In the genomic region with DNA sequence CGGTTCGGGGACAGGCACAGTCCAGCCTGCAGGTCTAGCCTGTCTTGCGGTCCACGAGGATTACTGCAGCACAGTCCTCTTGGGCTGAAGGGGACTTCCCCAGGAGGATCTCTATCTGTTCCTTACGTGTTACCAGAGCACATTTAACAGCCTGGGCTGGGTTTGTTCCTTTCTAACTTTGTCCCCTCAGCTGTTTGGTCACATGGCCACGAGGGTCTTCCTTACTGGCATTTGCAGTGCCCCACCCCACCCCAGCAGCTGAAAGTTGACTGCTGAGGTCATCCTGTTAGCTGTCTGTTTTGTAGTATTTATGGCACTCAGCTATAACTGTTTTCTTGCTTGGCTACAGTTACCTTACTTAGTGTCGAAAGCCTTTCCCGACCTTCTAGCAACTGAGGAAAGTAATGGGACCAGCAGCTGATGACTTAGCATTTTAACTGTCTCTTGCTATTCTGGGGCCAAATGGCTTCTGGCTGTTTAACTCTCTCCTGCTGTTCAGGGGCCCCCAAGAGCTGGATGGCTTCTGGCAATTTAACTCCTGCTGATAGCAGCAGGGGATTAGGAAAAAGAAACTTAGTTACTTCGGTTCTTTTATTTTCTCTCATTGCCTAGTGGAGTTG, we compare ENCODE assay signal across 7 mouse cellular contexts. TPM values are rescaled to one million over a fixed set of nuclear protein-coding genes. Genes with fewer than 3 reads are reported as not detected.
DNase-seq lines count a peak whose midpoint lies in the region; ATAC-seq lines count a peak whose summit lies in the region.

No protein-coding gene starts in this region.

- no peak for DNase-seq in kidney, adult 11 months
- peak; percentile 45 for DNase-seq in T-cell, adult 2 months (ENCODE audit: low spot score)
- peak; percentile 29 for DNase-seq in thymus, postnatal 0 days (ENCODE audit: low spot score)
- no peak for DNase-seq in lung, adult 18-20 months
- no peak for DNase-seq in adrenal gland, postnatal 10 days

- no peak overlapping the region for H3K4me3 ChIP-seq in kidney, embryonic 16.5 days (ENCODE audit: low read length)
- H3K4me3 ChIP-seq in limb, embryonic 13.5 days, result no peak overlapping the region

- 0 out of 2 replicates have a peak, but pooled peaks have one; percentile 24 for ATAC-seq in kidney, embryonic 16.5 days (ENCODE audit: low FRiP score, low TSS enrichment)
- peak; percentile 71 for ATAC-seq in limb, embryonic 13.5 days (ENCODE audit: low FRiP score, low read depth)

- WGBS in kidney, embryonic 16.5 days, result 24% methylated on average over 9 of the region's 9 CpGs
- 19% methylated on average over 9 of the region's 9 CpGs for WGBS in limb, embryonic 13.5 days

- no peak overlapping the region for H3K9ac ChIP-seq in kidney, embryonic 16.5 days (replicated peaks; ENCODE audit: low read length)
- no peak overlapping the region for H3K9ac ChIP-seq in limb, embryonic 13.5 days

- H3K9me3 ChIP-seq in kidney, embryonic 16.5 days (ENCODE audit: low read length), result no peaks in the 10 kb centered on the region
- H3K9me3 ChIP-seq in limb, embryonic 13.5 days, result no peaks in the 10 kb centered on the region

- no peak overlapping the region for H3K27ac ChIP-seq in kidney, embryonic 16.5 days (ENCODE audit: low read length)
- H3K27ac ChIP-seq in limb, embryonic 13.5 days, result no peak overlapping the region

- no peaks in the 10 kb centered on the region for H3K27me3 ChIP-seq in kidney, embryonic 16.5 days (ENCODE audit: insufficient read depth, low read length)
- no peaks in the 10 kb centered on the region for H3K27me3 ChIP-seq in limb, embryonic 13.5 days

- no peak overlapping the region for H3K4me2 ChIP-seq in kidney, embryonic 16.5 days (replicated peaks; ENCODE audit: low read depth, low read length)
- H3K4me2 ChIP-seq in limb, embryonic 13.5 days (replicated peaks), result peak overlapping the region; percentile 32

- H3K4me1 ChIP-seq in kidney, embryonic 16.5 days (ENCODE audit: insufficient read depth, low read length), result 0 out of 2 replicates have a peak, but pooled peaks cover 4% of the 10 kb centered on the region
- peaks cover 13% of the 10 kb centered on the region for H3K4me1 ChIP-seq in limb, embryonic 13.5 days

- H3K36me3 ChIP-seq in kidney, embryonic 16.5 days (ENCODE audit: insufficient read depth, low read length), result no peaks in the 10 kb centered on the region
- H3K36me3 ChIP-seq in limb, embryonic 13.5 days, result no peaks in the 10 kb centered on the region

RNA-seq across cellular contexts. Expression of a gene that starts 11.8 kb away (rescaled TPM):
- 2.6 and 2.7 TPM in 2 replicates for polyA plus RNA-seq in kidney, embryonic 16.5 days (2015; fragmentation: Nextera tagmentation; extraction: Ambion mirVana)
- 1.5 and 2.0 TPM in 2 replicates for polyA plus RNA-seq in limb, embryonic 13.5 days (2015; fragmentation: Nextera tagmentation; extraction: Ambion mirVana)
- 12.1 and 12.5 TPM in 2 replicates for polyA plus RNA-seq in thymus, postnatal 0 days (2015; fragmentation: Nextera tagmentation; extraction: Ambion mirVana)
- total RNA-seq in adrenal gland, postnatal 10 days (2021), result 1 to 10 TPM; 8.8 to 9.8 TPM

RNA-seq across cellular contexts. Expression of a gene that starts 11.8 kb away (rescaled TPM):
- 4.5 and 4.8 TPM in 2 replicates for polyA plus RNA-seq in kidney, embryonic 16.5 days (2015; fragmentation: Nextera tagmentation; extraction: Ambion mirVana)
- 3.4 and 3.8 TPM in 2 replicates for polyA plus RNA-seq in limb, embryonic 13.5 days (2015; fragmentation: Nextera tagmentation; extraction: Ambion mirVana)
- 65.3 and 67.3 TPM in 2 replicates for polyA plus RNA-seq in thymus, postnatal 0 days (2015; fragmentation: Nextera tagmentation; extraction: Ambion mirVana)
- total RNA-seq in adrenal gland, postnatal 10 days (2021), result 1 to 10 TPM; 7.7 to 8.4 TPM

RNA-seq across cellular contexts. Expression of a gene that starts 39.7 kb away (rescaled TPM):
- polyA plus RNA-seq in kidney, embryonic 16.5 days (2015; fragmentation: Nextera tagmentation; extraction: Ambion mirVana), result 132 and 138 TPM in 2 replicates
- polyA plus RNA-seq in limb, embryonic 13.5 days (2015; fragmentation: Nextera tagmentation; extraction: Ambion mirVana), result 134 and 146 TPM in 2 replicates
- polyA plus RNA-seq in thymus, postnatal 0 days (2015; fragmentation: Nextera tagmentation; extraction: Ambion mirVana), result 137 and 139 TPM in 2 replicates
- 10 to 100 TPM; 68.8 to 70.9 TPM for total RNA-seq in adrenal gland, postnatal 10 days (2021)

RNA-seq across cellular contexts. Expression of a gene that starts 42.8 kb away (rescaled TPM):
- 22.5 and 24.0 TPM in 2 replicates for polyA plus RNA-seq in kidney, embryonic 16.5 days (2015; fragmentation: Nextera tagmentation; extraction: Ambion mirVana)
- 24.3 and 26.4 TPM in 2 replicates for polyA plus RNA-seq in limb, embryonic 13.5 days (2015; fragmentation: Nextera tagmentation; extraction: Ambion mirVana)
- 23.0 and 25.7 TPM in 2 replicates for polyA plus RNA-seq in thymus, postnatal 0 days (2015; fragmentation: Nextera tagmentation; extraction: Ambion mirVana)
- total RNA-seq in adrenal gland, postnatal 10 days (2021), result 10 to 100 TPM; 16.5 to 19.1 TPM

Comparison
In these comparisons a context has a peak if more than half of its experiments do, and no peak if none do; other contexts are left out.
1. DNase-seq: peak in T-cell, adult 2 months (single experiment) and thymus, postnatal 0 days (single experiment); none in kidney, adult 11 months (single experiment), lung, adult 18-20 months (0 of 2) and adrenal gland, postnatal 10 days (single experiment).
2. RNA of a gene that starts 11.8 kb away (polyA plus RNA-seq): 65.3 to 67.3 TPM in thymus, postnatal 0 days; 4.5 to 4.8 TPM in kidney, embryonic 16.5 days and 3.4 to 3.8 TPM in limb, embryonic 13.5 days; every median in the first group is over 10 times any median in the second.